Mouse (Mus musculus) stomach, postnatal 0 days (tissue): ENCODE measurements at regions not wholly inside any gene's neighbourhood (a gene's known extent, or its start where the extent isn't known, plus 50 kb on each side); places are given as distances from the start of the nearest gene placed in this dataset.

ENCODE experiments used
- CTCF ChIP-seq: IDR thresholded peaks from 2 replicates; pipeline ENCODE4 v1.5.1; 2016; ENCODE audit warnings: antibody characterized with exemption, low read depth, mild to moderate bottlenecking, moderate library complexity
- EP300 ChIP-seq: optimal IDR thresholded peaks from 2 replicates; pipeline ENCODE3; 2016; ENCODE audit warnings: antibody characterized with exemption

DNA sequence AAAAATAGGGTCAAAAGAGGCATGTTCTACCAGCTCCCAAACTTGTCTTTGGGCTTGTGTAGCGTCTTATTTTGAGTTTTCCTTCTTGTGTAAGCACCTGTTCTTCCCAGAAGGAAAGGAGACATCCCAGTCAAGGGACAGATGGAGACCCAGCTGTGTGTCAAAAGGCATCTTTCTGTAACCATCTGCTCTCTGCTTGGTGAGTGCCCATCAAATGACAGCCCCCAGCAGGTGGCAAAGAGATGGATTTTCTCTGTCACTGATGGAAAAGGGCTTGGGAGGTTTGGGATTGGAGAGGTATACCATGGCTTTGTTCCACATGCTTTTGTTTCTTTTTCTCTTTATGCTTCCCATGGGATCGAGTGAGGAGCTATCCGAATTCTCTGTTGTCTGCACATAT, 249.1 kb downstream of the Olfm4 start:
- TF ChIP-seq CTCF (no peak), EP300 (no peak)
